Mouse (Mus musculus) monocyte, adult 59 days (primary cell): Measurements from ENCODE around the gene Pdcd5. TPM values are rescaled to one million over a fixed set of nuclear protein-coding genes. Genes with fewer than 3 reads are reported as not detected.

ENCODE experiments used
- total RNA-seq, 2 experiments: library from RNA; stranded (reverse); gene quantifications; one replicate each; pipeline ENCODE4 v1.2.4; 2023

Pdcd5 gene
- total RNA-seq, result 10 to 100 TPM; 37.1 to 42.2 TPM

GRCm38 (mm10) chr7:35647101-35647698 is at the start of gene Pdcd5:
Gene Pdcd5 (minus strand): TSS chr7:35647521.

Other genes starting within 250 kb of the Pdcd5 start
- not detected for gene Slc7a9, start 198.7 kb downstream of the Pdcd5 start, total RNA-seq
- not detected for gene Tdrd12, start 109.8 kb downstream of the Pdcd5 start, total RNA-seq
- 10 to 100 TPM; 12.9 to 13.7 TPM for gene Nudt19, start 91.2 kb downstream of the Pdcd5 start, total RNA-seq
- gene Rgs9bp, start 61.9 kb downstream of the Pdcd5 start, total RNA-seq, result under 1 TPM in 1 of 2 experiments, not detected in 1; 0.06 TPM
- 10 to 100 TPM; 30.3 to 35.3 TPM for gene Ankrd27, start 61.3 kb downstream of the Pdcd5 start, total RNA-seq
- 10 to 100 TPM; 15.9 to 18.9 TPM for gene Dpy19l3, start 106.9 kb upstream of the Pdcd5 start, total RNA-seq
- 1 to 10 TPM; 2.4 to 2.6 TPM for gene Zfp507, start 155.5 kb upstream of the Pdcd5 start, total RNA-seq